Mouse (Mus musculus) common myeloid progenitor, adult 5-6 weeks (primary cell): ENCODE data around the gene Tpgs1. TPM values are rescaled to one million over a fixed set of nuclear protein-coding genes. Genes with fewer than 3 reads are reported as not detected.

Experiments used
- ATAC-seq: replicated peaks from 2 replicates; pipeline ENCODE4 v1.8.0; 2016; ENCODE audit warnings: low read depth, mild to moderate bottlenecking, moderate TSS enrichment, inconsistent platforms; ENCODE audit not compliant: poor library complexity, severe bottlenecking
- total RNA-seq: library from RNA; stranded (forward); fragments of 200-1000, 187-1606 nt; gene quantifications from 2 replicates; pipeline ENCODE4 v1.2.3, GENCODE M21; 2017

Gene Tpgs1
- 5.3 and 9.9 TPM in 2 replicates for total RNA-seq

GRCm38 (mm10) chr10:79668771-79669575, at the start of gene Tpgs1:
Tpgs1 (plus strand) TSS chr10:79669369.
- ATAC-seq: peak; percentile 83

GRCm38 (mm10) chr10:79623950-79624349, 45.2 kb upstream of the Tpgs1 start:
- no peak for ATAC-seq

- ATAC-seq: no peak
These were observed 43.8 kb upstream of the Tpgs1 start for GRCm38 (mm10) chr10:79625398-79625797.

GRCm38 (mm10) chr10:79626156-79626555, 43.0 kb upstream of the Tpgs1 start:
- no peak for ATAC-seq

GRCm38 (mm10) chr10:79628377-79628776, 40.8 kb upstream of the Tpgs1 start:
- no peak for ATAC-seq

GRCm38 (mm10) chr10:79631432-79631831, 37.7 kb upstream of the Tpgs1 start:
- no peak for ATAC-seq

GRCm38 (mm10) chr10:79633006-79633777, 36.0 kb upstream of the Tpgs1 start:
- peak; percentile 28; the same call in 1 of the 2 replicates for ATAC-seq

GRCm38 (mm10) chr10:79636287-79636686, 32.9 kb upstream of the Tpgs1 start:
- no peak for ATAC-seq

GRCm38 (mm10) chr10:79637128-79638110, 31.8 kb upstream of the Tpgs1 start, which contains the start of gene Shc2:
Shc2 (minus strand) TSS chr10:79637918.
- no peak for ATAC-seq

- no peak for ATAC-seq
These were observed 30.5 kb upstream of the Tpgs1 start for GRCm38 (mm10) chr10:79638486-79639204.

- ATAC-seq: no peak
These were observed 23.5 kb upstream of the Tpgs1 start, which contains the start of gene Odf3l2 for GRCm38 (mm10) chr10:79645711-79646110. Odf3l2 (minus strand) TSS chr10:79645738.

GRCm38 (mm10) chr10:79649070-79649751, 20.0 kb upstream of the Tpgs1 start:
- peak; percentile 92 for ATAC-seq

GRCm38 (mm10) chr10:79652789-79653188, 16.4 kb upstream of the Tpgs1 start:
- ATAC-seq: no peak

GRCm38 (mm10) chr10:79654946-79655395, 14.2 kb upstream of the Tpgs1 start:
- no peak for ATAC-seq

GRCm38 (mm10) chr10:79658829-79659228, 10.3 kb upstream of the Tpgs1 start:
- peak; percentile 57; the same call in 1 of the 2 replicates for ATAC-seq

- no peak for ATAC-seq
These were observed 8.9 kb upstream of the Tpgs1 start for GRCm38 (mm10) chr10:79660298-79660697.

GRCm38 (mm10) chr10:79661861-79662260, 7.3 kb upstream of the Tpgs1 start:
- no peak for ATAC-seq

- peak; percentile 63 for ATAC-seq
These were observed 5.0 kb upstream of the Tpgs1 start, which contains the start of gene Madcam1 for GRCm38 (mm10) chr10:79664131-79664665. Madcam1 (plus strand) TSS chr10:79664559.
